Mouse (Mus musculus) embryonic stem cell, embryonic (primary cell): ENCODE measurements around the gene Plekhh2.

Experiments
- CTCF ChIA-PET, 4 experiments: fragments of 300-600 bp in 2 of 4; fragments of 350-600 bp in 2 of 4; sonication (Branson Sonifier 250); formaldehyde crosslinking; loops; one replicate each; lab custom pipeline; 2022; ENCODE audit warnings: inconsistent platforms in 2 of 4; lab: Charles Lee
- POLR2A ChIA-PET, 4 experiments: fragments of 300-600 bp in 2 of 4; fragments of 350-600 bp in 2 of 4; sonication (Branson Sonifier 250); formaldehyde crosslinking; loops; one replicate each; lab custom pipeline; 2022; ENCODE audit warnings: antibody characterized with exemption in 4 of 4, inconsistent platforms in 1 of 4; lab: Charles Lee

The Plekhh2 gene

DNA sequence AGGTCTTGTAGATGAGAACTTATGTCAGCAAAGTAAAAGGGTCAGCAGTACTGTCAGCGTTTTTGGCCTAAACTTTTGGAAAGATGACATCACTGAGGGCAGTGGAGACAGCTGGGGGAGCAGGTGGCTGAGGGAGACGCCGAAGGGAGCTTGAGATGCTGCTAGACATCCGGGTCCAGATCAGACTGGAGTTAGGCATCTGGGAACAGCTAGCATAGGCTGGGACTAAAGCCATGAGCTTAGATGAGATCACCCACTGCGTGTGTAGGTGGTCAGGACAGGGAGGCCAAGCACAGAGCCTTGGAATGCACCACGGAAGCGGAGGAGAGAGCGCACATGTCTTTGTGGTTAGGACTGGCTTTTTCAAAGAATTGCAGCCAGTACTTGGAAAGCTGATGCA is 73.4 kb downstream of the Plekhh2 start:
- CTCF ChIA-PET: interaction anchor here in 1 of 4 experiments (0.9 kb wide), 1 partner anchor 11 kb away, joined by 3 read pairs; no protein-coding TSS in a partner anchor
- POLR2A ChIA-PET: interaction anchor here in 3 of 4 experiments (0.5 to 1.7 kb wide), 7 partner anchors 11 to 477 kb away, joined by 3 to 5 read pairs (median 3); partner anchors contain the start of gene Plekhh2 (in 1 of the 3)

DNA sequence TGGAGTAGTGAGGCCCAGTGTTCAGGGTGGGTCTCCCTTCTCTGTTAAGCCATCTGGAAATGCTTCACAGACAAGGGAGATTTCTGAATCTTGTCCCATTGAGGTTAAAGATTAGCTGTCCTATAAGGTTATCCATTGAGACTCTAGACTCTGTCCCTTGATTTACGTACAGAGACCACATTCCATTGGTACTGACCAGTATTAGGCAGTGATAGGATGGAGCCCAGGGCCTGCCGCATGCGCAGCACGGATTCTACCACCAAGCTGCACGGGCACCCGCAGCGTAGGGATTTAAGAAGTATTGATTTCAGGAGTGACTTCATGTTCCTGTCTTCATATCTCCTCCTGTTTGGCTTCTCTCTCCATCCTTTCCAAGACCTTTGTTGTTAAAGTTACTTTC is 78.4 kb downstream of the Plekhh2 start:
- ChIA-PET CTCF (interaction anchor here in 1 of 4 experiments (0.6 kb wide), 1 partner anchor 444 kb away, joined by 3 read pairs; no protein-coding TSS in a partner anchor), POLR2A (interaction anchor here in 1 of 4 experiments (1.5 kb wide), 1 partner anchor 18 kb away, joined by 5 read pairs; no protein-coding TSS in a partner anchor)

- ChIA-PET POLR2A (interaction anchor here in 1 of 4 experiments (1.0 to 1.5 kb wide), 3 partner anchors 10 to 17 kb away, joined by 3 to 6 read pairs (median 5); no protein-coding TSS in a partner anchor), CTCF (no interaction called here)
These were observed 79.9 kb downstream of the Plekhh2 start for GRCm38 (mm10) chr17:84591431-84592150.

GRCm38 (mm10) chr17:84596015-84596441 is 84.3 kb downstream of the Plekhh2 start:
- POLR2A ChIA-PET: interaction anchor here in 3 of 4 experiments (0.5 to 1.7 kb wide), 20 partner anchors 8 to 853 kb away, joined by 3 to 9 read pairs (median 4); partner anchors contain the start of gene Plekhh2 (in 2 of the 3)
- CTCF ChIA-PET: interaction anchor here in 3 of 4 experiments (0.6 to 0.9 kb wide), 3 partner anchors 10 to 77 kb away, joined by 3 to 11 read pairs (median 9); no protein-coding TSS in a partner anchor

- CTCF ChIA-PET: interaction anchor here in 1 of 4 experiments (0.9 kb wide), 1 partner anchor 11 kb away, joined by 3 read pairs; no protein-coding TSS in a partner anchor
- POLR2A ChIA-PET: interaction anchor here in 3 of 4 experiments (0.7 to 1.7 kb wide), 17 partner anchors 8 to 85 kb away, joined by 3 to 9 read pairs (median 4); partner anchors contain the start of gene Plekhh2 (in 2 of the 3)
These were observed 84.8 kb downstream of the Plekhh2 start for GRCm38 (mm10) chr17:84596501-84596900.

DNA sequence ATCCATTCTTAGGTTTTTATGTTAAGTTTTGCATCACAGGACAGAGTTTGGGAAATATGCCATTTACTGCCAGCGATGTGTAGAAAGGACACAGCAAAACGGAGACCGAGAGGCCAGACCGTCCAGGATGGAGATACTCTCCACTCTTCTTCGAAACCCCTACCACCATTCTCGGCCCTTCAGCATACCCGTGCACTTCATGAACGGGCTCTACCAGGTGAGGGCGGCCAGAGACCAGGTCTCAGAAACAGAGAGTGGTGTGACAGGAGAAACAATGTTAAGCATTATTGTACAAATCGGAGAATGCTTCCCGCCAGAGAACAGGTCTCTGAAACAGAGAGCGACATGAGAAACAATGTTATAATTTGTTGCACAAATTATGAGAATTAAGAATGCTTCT is 86.2 kb downstream of the Plekhh2 start:
- CTCF ChIA-PET: no interaction called here
- POLR2A ChIA-PET: no interaction called here

- CTCF ChIA-PET: no interaction called here
- POLR2A ChIA-PET: no interaction called here
These were observed 87.2 kb downstream of the Plekhh2 start for GRCm38 (mm10) chr17:84598928-84599327.

- POLR2A ChIA-PET: interaction anchor here in 1 of 4 experiments (1.0 kb wide), 1 partner anchor 36 kb away, joined by 3 read pairs; no protein-coding TSS in a partner anchor
- CTCF ChIA-PET: interaction anchor here in 1 of 4 experiments (0.6 kb wide), 1 partner anchor 359 kb away, joined by 9 read pairs; no protein-coding TSS in a partner anchor
These were observed 88.6 kb downstream of the Plekhh2 start for GRCm38 (mm10) chr17:84600051-84600983.

- ChIA-PET CTCF (no interaction called here), POLR2A (interaction anchor here in 1 of 4 experiments (0.6 to 1.0 kb wide), 3 partner anchors 17 to 418 kb away, joined by 3 read pairs; no protein-coding TSS in a partner anchor)
These were observed 90.1 kb downstream of the Plekhh2 start for GRCm38 (mm10) chr17:84601805-84602204.

DNA sequence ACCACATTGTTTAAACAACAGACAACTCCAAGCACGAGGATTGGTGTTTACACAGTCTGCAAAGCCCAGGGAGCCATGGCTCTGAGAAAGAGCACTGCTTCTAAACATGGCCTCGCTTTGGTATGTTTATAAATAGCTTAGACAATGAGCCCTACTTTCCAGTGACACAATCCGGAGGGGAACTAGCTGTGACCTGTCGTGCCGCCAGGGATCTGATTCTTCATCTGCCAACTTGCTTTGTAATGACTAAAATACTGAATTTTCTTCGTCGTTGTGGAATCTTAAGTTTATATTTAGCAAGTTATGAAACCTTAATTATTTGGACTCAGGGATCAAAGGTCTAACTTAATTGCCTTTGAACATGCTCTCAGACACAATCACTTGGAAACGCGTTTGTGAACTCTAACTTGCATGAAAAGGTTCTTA is 91.5 kb downstream of the Plekhh2 start:
- POLR2A ChIA-PET: interaction anchor here in 2 of 4 experiments (0.8 to 1.2 kb wide), 2 partner anchors 29 to 39 kb away, joined by 3 to 5 read pairs; no protein-coding TSS in a partner anchor

GRCm38 (mm10) chr17:84603709-84604420 is 92.2 kb downstream of the Plekhh2 start:
- POLR2A ChIA-PET: interaction anchor here in 2 of 4 experiments (0.8 to 1.2 kb wide), 2 partner anchors 30 to 38 kb away, joined by 3 to 5 read pairs; no protein-coding TSS in a partner anchor
- CTCF ChIA-PET: interaction anchor here in 1 of 4 experiments (0.6 to 0.7 kb wide), 2 partner anchors 19 to 71 kb away, joined by 4 to 6 read pairs; no protein-coding TSS in a partner anchor

More for the DNA sequence above, 91.5 kb downstream of the Plekhh2 start:
- CTCF ChIA-PET: interaction anchor here in 1 of 4 experiments (0.6 to 0.7 kb wide), 2 partner anchors 20 to 70 kb away, joined by 4 to 6 read pairs; no protein-coding TSS in a partner anchor

- ChIA-PET CTCF (interaction anchor here in 2 of 4 experiments (0.6 to 1.2 kb wide), 3 partner anchors 36 to 694 kb away, joined by 3 to 8 read pairs (median 5); no protein-coding TSS in a partner anchor), POLR2A (interaction anchor here in 2 of 4 experiments (0.7 to 2.1 kb wide), 6 partner anchors 9 to 25 kb away, joined by 3 to 5 read pairs (median 4); partner anchors contain the start of gene Dync2li1 (in 1 of the 2))
These were observed 95.3 kb downstream of the Plekhh2 start for GRCm38 (mm10) chr17:84606976-84607375.

DNA sequence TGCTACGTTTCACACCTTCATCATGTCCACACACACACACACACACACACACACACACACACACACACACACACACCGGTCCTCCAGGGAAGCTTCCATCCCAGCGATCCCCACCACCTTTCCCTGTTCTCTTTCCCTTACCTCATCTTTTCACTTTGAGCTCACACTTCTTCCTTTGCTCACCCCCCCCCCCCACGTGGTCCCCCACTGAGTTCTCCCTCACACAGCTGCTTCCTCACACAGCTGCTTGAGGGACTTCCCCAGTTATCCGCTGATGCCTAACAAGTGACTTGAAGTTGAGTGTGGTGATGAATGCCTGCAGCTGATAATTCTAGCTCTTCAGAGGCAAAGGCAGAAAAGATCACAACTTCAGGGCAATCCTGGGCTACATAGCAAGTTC is 95.9 kb downstream of the Plekhh2 start:
- ChIA-PET POLR2A (interaction anchor here in 2 of 4 experiments (0.6 to 2.1 kb wide), 6 partner anchors 8 to 24 kb away, joined by 3 to 5 read pairs (median 4); no protein-coding TSS in a partner anchor), CTCF (interaction anchor here in 3 of 4 experiments (0.5 to 1.2 kb wide), 7 partner anchors 35 to 695 kb away, joined by 3 to 8 read pairs (median 4); no protein-coding TSS in a partner anchor)

- ChIA-PET POLR2A (interaction anchor here in 3 of 4 experiments (0.5 to 2.1 kb wide), 4 partner anchors 11 to 942 kb away, joined by 3 to 5 read pairs (median 4); no protein-coding TSS in a partner anchor), CTCF (interaction anchor here in 1 of 4 experiments (1.0 kb wide), 1 partner anchor 432 kb away, joined by 3 read pairs; no protein-coding TSS in a partner anchor)
These were observed 96.9 kb downstream of the Plekhh2 start for GRCm38 (mm10) chr17:84608606-84609005.

DNA sequence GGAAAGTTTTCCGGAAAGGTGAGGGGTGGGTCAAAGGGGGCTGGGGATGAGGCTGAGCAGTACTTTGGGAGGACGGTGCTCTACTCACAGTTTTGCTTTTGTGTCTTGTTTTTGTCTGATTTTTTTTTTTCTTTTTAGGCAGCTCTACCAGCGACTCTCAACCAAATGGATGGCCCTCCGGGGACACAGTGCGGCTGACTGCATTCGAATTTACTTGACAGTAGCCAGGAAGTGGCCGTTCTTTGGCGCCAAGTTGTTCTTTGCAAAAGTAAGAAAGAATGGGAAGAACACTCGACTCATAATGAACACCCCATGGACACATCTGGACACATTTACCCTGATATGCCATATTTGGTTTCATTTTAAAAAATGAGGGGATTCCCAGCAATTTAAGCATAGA is 99.8 kb downstream of the Plekhh2 start:
- CTCF ChIA-PET: no interaction called here
- POLR2A ChIA-PET: no interaction called here

- POLR2A ChIA-PET: no interaction called here
- CTCF ChIA-PET: interaction anchor here in 1 of 4 experiments (0.6 kb wide), 1 partner anchor 16 kb away, joined by 11 read pairs; no protein-coding TSS in a partner anchor
These were observed 100.3 kb downstream of the Plekhh2 start for GRCm38 (mm10) chr17:84611971-84612370.
